Mouse (Mus musculus): ENCODE measurements around the gene Hist1h4k.

- TF ChIP-seq CTCF (IDR thresholded peaks at IDR 0.05) (no peak), EP300 (IDR thresholded peaks at IDR 0.05) (no peak)
Observed at GRCm38 (mm10) chr13:21745006-21745405, 5.3 kb downstream of the Hist1h4k start.
